Mouse (Mus musculus) thymus, adult 2 months (tissue): ENCODE results near the gene Dner.

Source experiments
- CTCF ChIP-seq: fragments of 200-500 bp; IDR thresholded peaks from 2 replicates; pipeline ENCODE4 v1.5.1; 2012; ENCODE audit warnings: mild to moderate bottlenecking, control low read depth, low read length, moderate library complexity, borderline replicate concordance; ENCODE audit not compliant: control insufficient read depth, poor library complexity, insufficient read depth; ENCODE audit errors: extremely low read depth
- POLR2A ChIP-seq: fragments of 200-500 bp; IDR thresholded peaks from 2 replicates; pipeline ENCODE4 v1.6.1; 2012; ENCODE audit warnings: mild to moderate bottlenecking, low read length, control low read depth, moderate library complexity; ENCODE audit not compliant: control insufficient read depth, poor library complexity, insufficient read depth; ENCODE audit errors: extremely low read depth

- no peak for TF ChIP-seq CTCF
- TF ChIP-seq POLR2A: no peak
These were observed 267.7 kb downstream of the Dner start for GRCm38 (mm10) chr1:84428331-84428730.
